Mouse (Mus musculus) liver, postnatal 0 days (tissue): ENCODE data around the gene Ybx2. TPM values are rescaled to one million over a fixed set of nuclear protein-coding genes. Genes with fewer than 3 reads are reported as not detected.
A peak's percentile ranks its signal among the peaks of the same experiment; 100 is the strongest.

ENCODE experiments used
- ATAC-seq: fragments of 200-750 bp; cut with Nextera tagmentation; 2 replicates; pipeline ENCODE4 v1.8.0; 2017; ENCODE audit warnings: mild to moderate bottlenecking, moderate library complexity
- DNase-seq: peaks from one replicate; pipeline ENCODE4 v3.0.0-alpha.2; 2016
- H3K27ac ChIP-seq: fragments of 300-500 bp; sonication (generic); 2 replicates; pipeline ENCODE4 v1.5.1; 2014; ENCODE audit warnings: antibody characterized with exemption, moderate library complexity, mild to moderate bottlenecking, low read depth
- H3K27me3 ChIP-seq: fragments of 300-500 bp; sonication (generic); 2 replicates; pipeline ENCODE4 v1.6.1; 2014; ENCODE audit warnings: low read length, control low read depth, mixed read lengths; ENCODE audit not compliant: insufficient read depth
- H3K36me3 ChIP-seq: fragments of 300-500 bp; sonication (generic); replicated peaks from 2 replicates; pipeline ENCODE4 v1.6.1; 2014; ENCODE audit warnings: mild to moderate bottlenecking, control low read depth, low read length, moderate library complexity, mixed read lengths; ENCODE audit not compliant: insufficient read depth
- H3K4me1 ChIP-seq: fragments of 300-500 bp; sonication (generic); 2 replicates; pipeline ENCODE4 v1.6.1; 2014; ENCODE audit warnings: antibody characterized with exemption, mild to moderate bottlenecking, control low read depth; ENCODE audit not compliant: insufficient read depth
- H3K4me2 ChIP-seq: fragments of 300-500 bp; sonication (generic); 2 replicates; pipeline ENCODE4 v1.6.1; 2014; ENCODE audit warnings: low read depth, mild to moderate bottlenecking, low read length, moderate library complexity, mixed read lengths
- H3K4me3 ChIP-seq: fragments of 300-500 bp; sonication (generic); 2 replicates; pipeline ENCODE4 v1.5.1; 2014; ENCODE audit warnings: low read depth, low read length
- H3K9ac ChIP-seq: fragments of 300-500 bp; sonication (generic); replicated peaks from 2 replicates; pipeline ENCODE4 v1.6.1; 2014; ENCODE audit warnings: mild to moderate bottlenecking, moderate library complexity
- H3K9me3 ChIP-seq: fragments of 300-500 bp; sonication (generic); 2 replicates; pipeline ENCODE4 v1.6.1; 2016; ENCODE audit warnings: mild to moderate bottlenecking, control low read depth, low read length, mixed read lengths
- CTCF ChIP-seq: sonication (generic); IDR thresholded peaks from 2 replicates; pipeline ENCODE4 v1.5.1; 2016; ENCODE audit warnings: antibody characterized with exemption, low read depth
- EP300 ChIP-seq: IDR thresholded peaks from 2 replicates; pipeline ENCODE4 v1.6.1; 2016; ENCODE audit warnings: antibody characterized with exemption, low read depth, mild to moderate bottlenecking
- WGBS: fragments of 180-500 bp; shearing (Covaris S2); extraction: QIAGEN DNeasy Blood & Tissue Kit; methylation state at CpG from one replicate; pipeline ENCODE4 v1.1.7; 2014; ENCODE audit not compliant: insufficient replicate concordance; 5-methylcytosine and 5-hydroxymethylcytosine counted together
- polyA plus RNA-seq: library from polyadenylated mRNA; unstranded; fragments of >200 nt; fragmentation: Nextera tagmentation; extraction: Ambion mirVana; gene quantifications from 2 replicates; pipeline ENCODE4 v1.2.1, GENCODE M21; 2015

The Ybx2 gene
- polyA plus RNA-seq, 1 experiment from 2014 or later, result not detected

GRCm38 (mm10) chr11:69966006-69966859, 30.6 kb downstream of the Ybx2 start:
- H3K4me3 ChIP-seq, result peak overlapping the region; percentile 40
- DNase-seq, result peak; percentile 52
- peaks cover 14% of the 10 kb centered on the region for H3K36me3 ChIP-seq
- TF ChIP-seq EP300, result no peak
- H3K27ac ChIP-seq, result no peak overlapping the region
- peak overlapping the region; percentile 67 for H3K4me2 ChIP-seq
- H3K4me1 ChIP-seq, result peaks cover 16% of the 10 kb centered on the region
- WGBS, result 3% methylated on average over 57 of the region's 59 CpGs
- H3K9ac ChIP-seq, result peak overlapping the region; percentile 34; the same call in 1 of the 2 replicates
- H3K9me3 ChIP-seq, result no peaks in the 10 kb centered on the region
- ATAC-seq, result peak; percentile 59
- peaks cover 54% of the 10 kb centered on the region for H3K27me3 ChIP-seq

GRCm38 (mm10) chr11:69966860-69967517, 31.4 kb downstream of the Ybx2 start:
- no peak for ATAC-seq
- Histone ChIP-seq H3K4me2 (peak overlapping the region; percentile 67), H3K27me3 (peaks cover 50% of the 10 kb centered on the region), H3K9ac (no peak overlapping the region; the same call in 1 of the 2 replicates), H3K36me3 (peaks cover 14% of the 10 kb centered on the region), H3K4me3 (peak overlapping the region; percentile 40), H3K9me3 (no peaks in the 10 kb centered on the region), H3K4me1 (peaks cover 16% of the 10 kb centered on the region), H3K27ac (no peak overlapping the region)
- TF ChIP-seq CTCF, result no peak
- TF ChIP-seq EP300, result no peak
- DNase-seq, result no peak
- 33% methylated on average over 17 of the region's 17 CpGs for WGBS

DNA sequence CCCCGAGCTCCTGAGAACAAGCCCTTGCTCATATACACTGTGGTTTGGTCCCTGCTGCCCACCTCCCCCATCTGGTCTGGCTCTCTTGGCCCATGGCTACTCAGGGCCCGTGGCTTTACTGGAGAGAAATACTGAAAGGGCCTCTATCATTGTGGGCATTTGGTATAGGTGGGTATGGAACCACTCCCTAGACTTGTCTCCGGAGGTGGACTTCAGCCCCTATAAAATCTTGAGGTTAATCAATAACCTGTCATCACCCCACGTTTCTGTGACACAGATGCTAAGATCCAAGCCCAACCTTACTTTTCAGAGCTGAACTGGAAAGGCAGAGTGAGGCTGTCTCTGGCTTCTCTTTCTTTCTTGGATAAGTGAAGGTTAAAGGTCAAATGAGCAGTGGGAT, 33.2 kb downstream of the Ybx2 start:
- H3K27ac ChIP-seq, result no peak overlapping the region
- DNase-seq (no peak), ATAC-seq (no peak)
- peaks cover 29% of the 10 kb centered on the region for H3K36me3 ChIP-seq
- WGBS, result 70% methylated on average over 4 of the region's 4 CpGs
- peaks cover 16% of the 10 kb centered on the region for H3K4me1 ChIP-seq
- H3K27me3 ChIP-seq, result peaks cover 38% of the 10 kb centered on the region
- no peak overlapping the region for H3K4me3 ChIP-seq
- H3K9me3 ChIP-seq, result no peaks in the 10 kb centered on the region
- TF ChIP-seq EP300 (no peak), CTCF (no peak)
- H3K9ac ChIP-seq, result no peak overlapping the region
- no peak overlapping the region for H3K4me2 ChIP-seq

DNA sequence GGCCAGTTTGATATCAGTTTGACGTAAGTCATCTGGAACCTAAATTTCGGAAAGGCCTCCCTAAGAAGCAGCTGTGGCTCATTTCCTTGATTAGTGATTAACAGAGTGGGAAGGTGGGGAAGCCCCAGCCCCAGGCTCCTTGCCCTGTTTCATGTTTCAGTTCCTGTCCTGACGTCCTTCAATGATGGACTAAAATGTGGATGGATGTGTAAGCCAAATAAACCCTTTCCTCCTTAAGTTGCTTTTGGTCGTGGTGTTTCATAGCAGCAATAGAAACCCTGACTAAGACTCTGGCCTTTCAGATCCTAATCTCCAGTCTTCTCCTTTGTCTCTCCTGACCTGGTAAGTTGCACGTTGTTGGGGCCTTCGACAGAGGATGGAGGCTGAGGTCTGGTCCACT, 34.6 kb downstream of the Ybx2 start:
- TF ChIP-seq EP300 (no peak), CTCF (no peak)
- H3K9me3 ChIP-seq, result no peaks in the 10 kb centered on the region
- H3K27me3 ChIP-seq, result peaks cover 24% of the 10 kb centered on the region
- H3K9ac ChIP-seq, result no peak overlapping the region
- DNase-seq (no peak), ATAC-seq (no peak)
- H3K36me3 ChIP-seq, result peaks cover 40% of the 10 kb centered on the region
- 82% methylated on average over 6 of the region's 6 CpGs for WGBS
- no peak overlapping the region for H3K27ac ChIP-seq
- H3K4me3 ChIP-seq, result no peak overlapping the region
- no peak overlapping the region for H3K4me2 ChIP-seq
- peaks cover 15% of the 10 kb centered on the region for H3K4me1 ChIP-seq

GRCm38 (mm10) chr11:69970775-69971174, 35.2 kb downstream of the Ybx2 start:
- Histone ChIP-seq H3K4me2 (no peak overlapping the region), H3K27ac (no peak overlapping the region), H3K36me3 (peaks cover 44% of the 10 kb centered on the region), H3K9ac (no peak overlapping the region), H3K27me3 (peaks cover 18% of the 10 kb centered on the region), H3K4me1 (peaks cover 12% of the 10 kb centered on the region), H3K4me3 (no peak overlapping the region), H3K9me3 (no peaks in the 10 kb centered on the region)
- no peak for TF ChIP-seq CTCF
- TF ChIP-seq EP300, result no peak
- 73% methylated on average over 3 of the region's 3 CpGs for WGBS
- ATAC-seq, result no peak
- DNase-seq, result no peak

GRCm38 (mm10) chr11:69974907-69975306, 39.3 kb downstream of the Ybx2 start:
- H3K9me3 ChIP-seq, result no peaks in the 10 kb centered on the region
- peaks cover 3% of the 10 kb centered on the region; the same call in 1 of the 2 replicates for H3K4me1 ChIP-seq
- no peak for DNase-seq
- H3K9ac ChIP-seq, result no peak overlapping the region
- H3K36me3 ChIP-seq, result peaks cover 44% of the 10 kb centered on the region
- H3K27me3 ChIP-seq, result no peaks in the 10 kb centered on the region
- no peak overlapping the region for H3K4me3 ChIP-seq
- WGBS, result 91% methylated on average over 2 of the region's 2 CpGs
- ATAC-seq, result no peak
- no peak overlapping the region for H3K27ac ChIP-seq
- no peak overlapping the region for H3K4me2 ChIP-seq
- TF ChIP-seq EP300 (no peak), CTCF (no peak)
